Mouse (Mus musculus): ENCODE data around the gene Casc1. TPM values are rescaled to one million over a fixed set of nuclear protein-coding genes. Genes with fewer than 3 reads are reported as not detected.

The Casc1 gene
- polyA plus RNA-seq, 1 experiment from 2014 or later = 0.13 TPM

GRCm38 (mm10) chr6:145187093-145188088 is 23.4 kb downstream of the Casc1 start:
- H3K4me1 ChIP-seq (ENCODE audit: control insufficient read depth, low read depth, low read length) = no peaks in the 10 kb centered on the region
- no peak overlapping the region for H3K27ac ChIP-seq (ENCODE audit: low read length)
- H3K9ac ChIP-seq (ENCODE audit: low read depth, low read length) = no peak overlapping the region
- H3K36me3 ChIP-seq (ENCODE audit: control insufficient read depth, insufficient read depth) = no peaks in the 10 kb centered on the region
- H3K4me2 ChIP-seq (ENCODE audit: low read depth, low read length) = peak overlapping the region; percentile 49
- no peaks in the 10 kb centered on the region for H3K9me3 ChIP-seq (replicated peaks; ENCODE audit: control insufficient read depth, low read length)
- H3K4me3 ChIP-seq (ENCODE audit: low read depth, low read length) = peak overlapping the region; percentile 30
- no peaks in the 10 kb centered on the region for H3K27me3 ChIP-seq (ENCODE audit: control insufficient read depth, insufficient read depth, low read depth, low read length)
- WGBS (ENCODE audit: insufficient replicate concordance) = 48% methylated on average over 27 of the region's 27 CpGs
- no peak for ATAC-seq (ENCODE audit: low read depth)

GRCm38 (mm10) chr6:145186096-145186495 is 24.7 kb downstream of the Casc1 start:
- Histone ChIP-seq H3K4me2 (ENCODE audit: low read depth, low read length) (no peak overlapping the region), H3K27ac (ENCODE audit: low read length) (no peak overlapping the region), H3K36me3 (ENCODE audit: control insufficient read depth, insufficient read depth) (no peaks in the 10 kb centered on the region), H3K4me1 (ENCODE audit: control insufficient read depth, low read depth, low read length) (no peaks in the 10 kb centered on the region), H3K9me3 (replicated peaks; ENCODE audit: control insufficient read depth, low read length) (no peaks in the 10 kb centered on the region), H3K4me3 (ENCODE audit: low read depth, low read length) (no peak overlapping the region), H3K27me3 (ENCODE audit: control insufficient read depth, insufficient read depth, low read depth, low read length) (no peaks in the 10 kb centered on the region), H3K9ac (ENCODE audit: low read depth, low read length) (no peak overlapping the region)
- 70% methylated on average over 1 of the region's 1 CpGs for WGBS (ENCODE audit: insufficient replicate concordance)
- no peak for ATAC-seq (ENCODE audit: low read depth)

GRCm38 (mm10) chr6:145182044-145182443 is 28.8 kb downstream of the Casc1 start:
- Histone ChIP-seq H3K9ac (ENCODE audit: low read depth, low read length) (no peak overlapping the region), H3K27ac (ENCODE audit: low read length) (no peak overlapping the region), H3K4me3 (ENCODE audit: low read depth, low read length) (no peak overlapping the region), H3K4me2 (ENCODE audit: low read depth, low read length) (no peak overlapping the region), H3K36me3 (ENCODE audit: control insufficient read depth, insufficient read depth) (no peaks in the 10 kb centered on the region), H3K27me3 (ENCODE audit: control insufficient read depth, insufficient read depth, low read depth, low read length) (no peaks in the 10 kb centered on the region), H3K9me3 (replicated peaks; ENCODE audit: control insufficient read depth, low read length) (no peaks in the 10 kb centered on the region), H3K4me1 (ENCODE audit: control insufficient read depth, low read depth, low read length) (no peaks in the 10 kb centered on the region)
- ATAC-seq (ENCODE audit: low read depth) = no peak
- WGBS (ENCODE audit: insufficient replicate concordance) = 45% methylated on average over 8 of the region's 8 CpGs

GRCm38 (mm10) chr6:145179665-145180064 is 31.1 kb downstream of the Casc1 start:
- Histone ChIP-seq H3K27me3 (ENCODE audit: control insufficient read depth, insufficient read depth, low read depth, low read length) (no peaks in the 10 kb centered on the region), H3K4me3 (ENCODE audit: low read depth, low read length) (no peak overlapping the region), H3K9me3 (replicated peaks; ENCODE audit: control insufficient read depth, low read length) (no peaks in the 10 kb centered on the region), H3K4me2 (ENCODE audit: low read depth, low read length) (no peak overlapping the region), H3K4me1 (ENCODE audit: control insufficient read depth, low read depth, low read length) (no peaks in the 10 kb centered on the region; the same call in 1 of the 2 replicates), H3K27ac (ENCODE audit: low read length) (no peak overlapping the region), H3K9ac (ENCODE audit: low read depth, low read length) (no peak overlapping the region), H3K36me3 (ENCODE audit: control insufficient read depth, insufficient read depth) (no peaks in the 10 kb centered on the region)
- WGBS (ENCODE audit: insufficient replicate concordance) = 41% methylated on average over 6 of the region's 6 CpGs
- no peak; the same call in 1 of the 2 replicates for ATAC-seq (ENCODE audit: low read depth)

- Histone ChIP-seq H3K36me3 (ENCODE audit: control insufficient read depth, insufficient read depth) (no peaks in the 10 kb centered on the region), H3K27ac (ENCODE audit: low read length) (no peak overlapping the region), H3K27me3 (ENCODE audit: control insufficient read depth, insufficient read depth, low read depth, low read length) (no peaks in the 10 kb centered on the region), H3K9ac (ENCODE audit: low read depth, low read length) (no peak overlapping the region), H3K4me2 (ENCODE audit: low read depth, low read length) (no peak overlapping the region), H3K4me1 (ENCODE audit: control insufficient read depth, low read depth, low read length) (no peaks in the 10 kb centered on the region; the same call in 1 of the 2 replicates), H3K9me3 (replicated peaks; ENCODE audit: control insufficient read depth, low read length) (no peaks in the 10 kb centered on the region), H3K4me3 (ENCODE audit: low read depth, low read length) (no peak overlapping the region)
- ATAC-seq (ENCODE audit: low read depth) = no peak
- WGBS (ENCODE audit: insufficient replicate concordance) = 68% methylated on average over 10 of the region's 10 CpGs
Observed at GRCm38 (mm10) chr6:145176474-145176873, 34.3 kb downstream of the Casc1 start.

- Histone ChIP-seq H3K27ac (ENCODE audit: low read length) (no peak overlapping the region), H3K4me2 (ENCODE audit: low read depth, low read length) (no peak overlapping the region)
Observed at GRCm38 (mm10) chr6:145175571-145175981, 35.2 kb downstream of the Casc1 start.

GRCm38 (mm10) chr6:145173781-145174191 is 37.0 kb downstream of the Casc1 start:
- H3K9me3 ChIP-seq (replicated peaks; ENCODE audit: control insufficient read depth, low read length) = no peaks in the 10 kb centered on the region
- no peak overlapping the region for H3K4me3 ChIP-seq (ENCODE audit: low read depth, low read length)
- no peak overlapping the region for H3K9ac ChIP-seq (ENCODE audit: low read depth, low read length)
- ATAC-seq (ENCODE audit: low read depth) = peak; percentile 56
- no peaks in the 10 kb centered on the region for H3K27me3 ChIP-seq (ENCODE audit: control insufficient read depth, insufficient read depth, low read depth, low read length)
- no peaks in the 10 kb centered on the region for H3K36me3 ChIP-seq (ENCODE audit: control insufficient read depth, insufficient read depth)
- no peak overlapping the region for H3K4me2 ChIP-seq (ENCODE audit: low read depth, low read length)
- H3K4me1 ChIP-seq (ENCODE audit: control insufficient read depth, low read depth, low read length) = no peaks in the 10 kb centered on the region; the same call in 1 of the 2 replicates
- 42% methylated on average over 11 of the region's 11 CpGs for WGBS (ENCODE audit: insufficient replicate concordance)
- H3K27ac ChIP-seq (ENCODE audit: low read length) = no peak overlapping the region

More at GRCm38 (mm10) chr6:145175571-145175981, 35.2 kb downstream of the Casc1 start:
- H3K9me3 ChIP-seq (replicated peaks; ENCODE audit: control insufficient read depth, low read length) = no peaks in the 10 kb centered on the region
- no peak overlapping the region for H3K4me3 ChIP-seq (ENCODE audit: low read depth, low read length)
- H3K9ac ChIP-seq (ENCODE audit: low read depth, low read length) = no peak overlapping the region
- no peaks in the 10 kb centered on the region; the same call in 1 of the 2 replicates for H3K4me1 ChIP-seq (ENCODE audit: control insufficient read depth, low read depth, low read length)
- no peaks in the 10 kb centered on the region for H3K36me3 ChIP-seq (ENCODE audit: control insufficient read depth, insufficient read depth)
- no peaks in the 10 kb centered on the region for H3K27me3 ChIP-seq (ENCODE audit: control insufficient read depth, insufficient read depth, low read depth, low read length)
- 47% methylated on average over 9 of the region's 9 CpGs for WGBS (ENCODE audit: insufficient replicate concordance)
- ATAC-seq (ENCODE audit: low read depth) = no peak

GRCm38 (mm10) chr6:145171892-145172606 is 38.8 kb downstream of the Casc1 start:
- Histone ChIP-seq H3K9me3 (replicated peaks; ENCODE audit: control insufficient read depth, low read length) (no peaks in the 10 kb centered on the region), H3K36me3 (ENCODE audit: control insufficient read depth, insufficient read depth) (no peaks in the 10 kb centered on the region), H3K27me3 (ENCODE audit: control insufficient read depth, insufficient read depth, low read depth, low read length) (no peaks in the 10 kb centered on the region), H3K9ac (ENCODE audit: low read depth, low read length) (no peak overlapping the region), H3K4me2 (ENCODE audit: low read depth, low read length) (no peak overlapping the region), H3K4me1 (ENCODE audit: control insufficient read depth, low read depth, low read length) (no peaks in the 10 kb centered on the region; the same call in 1 of the 2 replicates), H3K27ac (ENCODE audit: low read length) (no peak overlapping the region), H3K4me3 (ENCODE audit: low read depth, low read length) (no peak overlapping the region)
- 73% methylated on average over 14 of the region's 14 CpGs for WGBS (ENCODE audit: insufficient replicate concordance)
- ATAC-seq (ENCODE audit: low read depth) = no peak

Measured in liver, embryonic 16.5 days (tissue).